Mouse (Mus musculus): ENCODE measurements around the gene Hist2h2ac.

- TF ChIP-seq CTCF (IDR thresholded peaks at IDR 0.05; ENCODE audit: low read depth, low read length) (no peak), GATA1 (IDR thresholded peaks at IDR 0.05; ENCODE audit: borderline replicate concordance, low read length) (no peak), POLR2AphosphoS5 (IDR thresholded peaks at IDR 0.05; ENCODE audit: insufficient replicate concordance, low read depth, low read length) (peak; percentile 70; the same call in 1 of the 2 replicates), GATA2 (IDR thresholded peaks at IDR 0.05; ENCODE audit: borderline replicate concordance, low read depth, low read length) (no peak), TAL1 (conservative IDR thresholded peaks at IDR 0.05; ENCODE audit: low read depth, low read length) (no peak)
Observed at GRCm38 (mm10) chr3:96237335-96237903, 16.7 kb upstream of the Hist2h2ac start.
